Mouse (Mus musculus): ENCODE measurements around the gene Sfxn2. TPM values are rescaled to one million over a fixed set of nuclear protein-coding genes. Genes with fewer than 3 reads are reported as not detected.

Sfxn2 gene
- polyA plus RNA-seq, 2 experiments = 22.0 to 26.7 TPM

DNA sequence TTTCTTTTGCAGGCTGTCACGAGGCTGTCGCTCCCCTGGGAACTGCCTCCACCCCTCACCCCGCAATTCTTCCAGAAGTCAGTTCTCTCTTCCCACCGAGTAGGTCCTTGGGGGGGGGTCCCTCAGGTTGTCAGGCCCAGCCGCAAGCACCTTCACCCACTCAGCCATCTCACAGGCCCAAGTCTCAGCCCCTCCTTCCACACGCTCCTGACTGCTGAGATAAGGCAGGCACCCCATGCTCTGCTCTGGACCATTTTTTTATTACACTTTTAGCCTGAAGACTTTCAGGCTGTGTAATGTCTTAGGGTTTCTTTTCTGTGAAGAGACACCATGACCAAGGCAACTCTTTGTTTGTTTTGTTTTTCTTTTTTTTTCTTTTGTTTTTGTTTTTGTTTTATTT lies 64.4 kb downstream of the Sfxn2 start:
- Histone ChIP-seq H3K4me1 (ENCODE audit: control insufficient read depth, insufficient read depth, low read length) (peaks cover 35% of the 10 kb centered on the region), H3K36me3 (ENCODE audit: control insufficient read depth, insufficient read depth, low read length) (peaks cover 10% of the 10 kb centered on the region), H3K9me3 (ENCODE audit: control insufficient read depth, low read length) (no peaks in the 10 kb centered on the region), H3K27me3 (ENCODE audit: control insufficient read depth, insufficient read depth, low read length) (no peaks in the 10 kb centered on the region), H3K27ac (replicated peaks; ENCODE audit: low read depth, low read length) (no peak overlapping the region), H3K9ac (ENCODE audit: low read depth, low read length, severe bottlenecking) (no peak overlapping the region), H3K4me2 (replicated peaks; ENCODE audit: low read depth, low read length, severe bottlenecking) (no peak overlapping the region), H3K4me3 (replicated peaks; ENCODE audit: low read length) (no peak overlapping the region)
- no peak for TF ChIP-seq POLR2A (IDR thresholded peaks at IDR 0.05; ENCODE audit: borderline replicate concordance, extremely low read depth, insufficient read depth, insufficient read length)
- DNase-seq (ENCODE audit: low spot score) = no peak
- ATAC-seq (ENCODE audit: low FRiP score, low read depth) = no peak
- 65% methylated on average over 6 of the region's 6 CpGs for WGBS

DNA sequence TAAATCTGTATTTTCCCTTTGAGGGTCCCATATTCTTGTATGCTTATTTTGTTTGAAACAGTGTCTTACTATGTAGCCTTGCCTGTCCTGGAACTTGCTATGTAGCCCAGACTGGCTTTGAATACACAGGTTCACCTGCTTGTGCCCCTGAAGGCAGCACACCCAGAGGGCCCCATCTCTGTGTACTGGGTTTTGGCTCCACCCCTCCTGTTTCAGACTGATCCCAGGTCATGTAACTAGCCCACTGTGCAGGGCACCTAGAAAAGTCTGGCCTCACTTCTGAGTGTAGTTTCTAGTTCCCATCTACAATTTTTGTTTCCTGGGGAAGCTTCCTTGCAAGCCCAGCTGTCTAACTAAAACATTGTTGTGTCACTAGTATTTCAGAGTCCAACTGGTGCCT lies 65.9 kb downstream of the Sfxn2 start:
- H3K9ac ChIP-seq (ENCODE audit: low read depth, low read length, severe bottlenecking) = no peak overlapping the region
- peak overlapping the region; percentile 70; the same call in 1 of the 2 replicates for H3K27ac ChIP-seq (replicated peaks; ENCODE audit: low read depth, low read length)
- no peaks in the 10 kb centered on the region for H3K9me3 ChIP-seq (ENCODE audit: control insufficient read depth, low read length)
- H3K4me1 ChIP-seq (ENCODE audit: control insufficient read depth, insufficient read depth, low read length) = peaks cover 49% of the 10 kb centered on the region
- TF ChIP-seq POLR2A (IDR thresholded peaks at IDR 0.05; ENCODE audit: borderline replicate concordance, extremely low read depth, insufficient read depth, insufficient read length) = no peak
- H3K4me2 ChIP-seq (replicated peaks; ENCODE audit: low read depth, low read length, severe bottlenecking) = no peak overlapping the region
- H3K4me3 ChIP-seq (replicated peaks; ENCODE audit: low read length) = no peak overlapping the region
- DNase-seq (ENCODE audit: low spot score) (no peak), ATAC-seq (ENCODE audit: low FRiP score, low read depth) (no peak)
- peaks cover 9% of the 10 kb centered on the region for H3K36me3 ChIP-seq (ENCODE audit: control insufficient read depth, insufficient read depth, low read length)
- no peaks in the 10 kb centered on the region for H3K27me3 ChIP-seq (ENCODE audit: control insufficient read depth, insufficient read depth, low read length)

DNA sequence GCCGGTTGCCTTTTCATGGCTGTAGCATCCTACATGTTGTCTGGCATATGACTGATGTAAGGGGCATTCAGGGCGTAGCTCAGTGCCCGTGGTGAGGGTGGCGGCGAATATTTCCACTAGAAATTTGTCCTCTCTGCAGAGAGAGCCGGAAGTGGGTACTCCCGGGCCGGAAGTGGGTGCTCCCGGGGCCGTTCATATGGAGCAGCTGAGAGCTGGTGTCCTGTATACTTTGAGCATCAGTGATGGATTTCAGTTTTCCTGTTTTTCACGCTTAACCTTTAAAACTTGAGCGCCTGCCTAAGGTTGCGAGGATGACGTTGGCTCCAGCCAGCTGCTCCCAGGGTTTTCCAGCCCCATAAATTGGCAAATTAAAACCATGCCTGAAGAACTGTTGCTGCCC lies 66.3 kb downstream of the Sfxn2 start:
- H3K4me1 ChIP-seq (ENCODE audit: control insufficient read depth, insufficient read depth, low read length) = peaks cover 54% of the 10 kb centered on the region
- no peak for TF ChIP-seq POLR2A (IDR thresholded peaks at IDR 0.05; ENCODE audit: borderline replicate concordance, extremely low read depth, insufficient read depth, insufficient read length)
- H3K36me3 ChIP-seq (ENCODE audit: control insufficient read depth, insufficient read depth, low read length) = peaks cover 9% of the 10 kb centered on the region
- 42% methylated on average over 14 of the region's 14 CpGs for WGBS
- no peaks in the 10 kb centered on the region for H3K27me3 ChIP-seq (ENCODE audit: control insufficient read depth, insufficient read depth, low read length)
- H3K9ac ChIP-seq (ENCODE audit: low read depth, low read length, severe bottlenecking) = no peak overlapping the region
- H3K4me3 ChIP-seq (replicated peaks; ENCODE audit: low read length) = no peak overlapping the region
- H3K9me3 ChIP-seq (ENCODE audit: control insufficient read depth, low read length) = no peaks in the 10 kb centered on the region
- H3K27ac ChIP-seq (replicated peaks; ENCODE audit: low read depth, low read length) = peak overlapping the region; percentile 70; the same call in 1 of the 2 replicates
- no peak for ATAC-seq (ENCODE audit: low FRiP score, low read depth)
- H3K4me2 ChIP-seq (replicated peaks; ENCODE audit: low read depth, low read length, severe bottlenecking) = no peak overlapping the region
- DNase-seq (ENCODE audit: low spot score) = no peak

DNA sequence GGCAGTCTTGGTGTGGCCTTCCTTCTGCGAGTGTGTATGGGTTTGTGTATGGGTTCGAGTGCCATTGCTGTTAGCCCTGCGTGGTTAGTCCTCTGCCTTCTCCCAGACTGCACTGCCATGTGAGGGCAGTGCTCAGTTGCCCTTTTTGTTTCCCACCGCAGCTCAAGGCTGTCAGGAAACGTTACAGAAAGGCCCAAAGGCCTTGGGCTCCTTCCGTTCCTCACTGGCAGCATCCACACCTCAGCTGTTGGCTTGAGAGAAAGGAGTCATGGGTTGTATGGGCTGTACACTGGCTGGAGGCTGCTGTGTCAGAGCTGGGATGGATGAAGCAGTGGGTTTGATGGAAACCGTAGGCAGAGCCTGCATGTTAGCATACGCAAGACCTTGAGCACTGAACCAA lies 67.6 kb downstream of the Sfxn2 start:
- ATAC-seq (ENCODE audit: low FRiP score, low read depth) (no peak), DNase-seq (ENCODE audit: low spot score) (no peak)
- H3K9ac ChIP-seq (ENCODE audit: low read depth, low read length, severe bottlenecking) = no peak overlapping the region
- H3K4me2 ChIP-seq (replicated peaks; ENCODE audit: low read depth, low read length, severe bottlenecking) = no peak overlapping the region
- peaks cover 60% of the 10 kb centered on the region for H3K4me1 ChIP-seq (ENCODE audit: control insufficient read depth, insufficient read depth, low read length)
- no peaks in the 10 kb centered on the region for H3K9me3 ChIP-seq (ENCODE audit: control insufficient read depth, low read length)
- H3K27me3 ChIP-seq (ENCODE audit: control insufficient read depth, insufficient read depth, low read length) = no peaks in the 10 kb centered on the region
- TF ChIP-seq POLR2A (IDR thresholded peaks at IDR 0.05; ENCODE audit: borderline replicate concordance, extremely low read depth, insufficient read depth, insufficient read length) = no peak
- no peak overlapping the region for H3K27ac ChIP-seq (replicated peaks; ENCODE audit: low read depth, low read length)
- H3K36me3 ChIP-seq (ENCODE audit: control insufficient read depth, insufficient read depth, low read length) = peaks cover 21% of the 10 kb centered on the region
- H3K4me3 ChIP-seq (replicated peaks; ENCODE audit: low read length) = no peak overlapping the region
- 89% methylated on average over 8 of the region's 8 CpGs for WGBS

DNA sequence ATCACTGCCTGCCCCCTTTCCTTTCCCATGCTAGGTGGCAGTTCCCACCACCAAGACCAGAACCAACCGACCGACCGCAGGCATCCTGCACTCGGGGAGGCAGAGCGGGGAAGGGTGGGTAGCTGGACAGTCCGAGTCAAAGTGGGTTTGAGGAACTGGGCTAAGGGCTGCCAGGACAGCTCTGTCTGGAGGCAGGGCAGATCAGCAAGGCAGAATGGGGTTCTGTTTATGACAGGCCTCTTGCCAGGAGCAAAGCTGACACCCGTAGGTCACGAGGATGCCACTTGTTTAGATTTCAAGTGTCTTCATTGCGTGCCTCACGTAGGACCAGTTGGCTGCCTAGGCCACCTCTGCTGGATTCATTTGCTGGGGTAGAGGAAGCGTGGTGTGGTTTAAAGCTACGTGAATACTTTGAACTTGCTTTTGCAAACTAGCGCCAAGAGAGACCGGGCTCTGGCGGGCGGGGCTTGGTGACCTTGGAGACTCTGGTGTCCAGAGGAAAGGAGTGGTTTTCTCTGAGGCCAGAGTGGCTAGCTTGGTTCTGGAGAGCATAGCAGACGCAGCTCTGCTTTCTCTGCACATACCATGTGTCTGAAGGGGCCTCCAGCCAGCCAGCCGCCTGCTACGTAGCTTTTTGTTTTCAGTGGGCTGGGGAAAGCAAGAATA lies 68.4 kb downstream of the Sfxn2 start:
- Histone ChIP-seq H3K4me3 (replicated peaks; ENCODE audit: low read length) (no peak overlapping the region), H3K36me3 (ENCODE audit: control insufficient read depth, insufficient read depth, low read length) (peaks cover 23% of the 10 kb centered on the region), H3K9ac (ENCODE audit: low read depth, low read length, severe bottlenecking) (peak overlapping the region; percentile 45; the same call in 1 of the 2 replicates), H3K4me2 (replicated peaks; ENCODE audit: low read depth, low read length, severe bottlenecking) (peak overlapping the region; percentile 21), H3K27me3 (ENCODE audit: control insufficient read depth, insufficient read depth, low read length) (no peaks in the 10 kb centered on the region), H3K27ac (replicated peaks; ENCODE audit: low read depth, low read length) (peak overlapping the region; percentile 79), H3K9me3 (ENCODE audit: control insufficient read depth, low read length) (no peaks in the 10 kb centered on the region), H3K4me1 (ENCODE audit: control insufficient read depth, insufficient read depth, low read length) (peaks cover 63% of the 10 kb centered on the region)
- no peak for TF ChIP-seq POLR2A (IDR thresholded peaks at IDR 0.05; ENCODE audit: borderline replicate concordance, extremely low read depth, insufficient read depth, insufficient read length)
- no peak for DNase-seq (ENCODE audit: low spot score)
- ATAC-seq (ENCODE audit: low FRiP score, low read depth) = 0 out of 2 replicates have a peak, but pooled peaks have one; percentile 20
- 39% methylated on average over 19 of the region's 19 CpGs for WGBS
